Mouse (Mus musculus): Measurements from ENCODE around the gene Tm9sf4. TPM values are rescaled to one million over a fixed set of nuclear protein-coding genes. Genes with fewer than 3 reads are reported as not detected.

Tm9sf4 gene
- polyA plus RNA-seq, 1 experiment from 2014 or later, result 83.9 TPM

DNA sequence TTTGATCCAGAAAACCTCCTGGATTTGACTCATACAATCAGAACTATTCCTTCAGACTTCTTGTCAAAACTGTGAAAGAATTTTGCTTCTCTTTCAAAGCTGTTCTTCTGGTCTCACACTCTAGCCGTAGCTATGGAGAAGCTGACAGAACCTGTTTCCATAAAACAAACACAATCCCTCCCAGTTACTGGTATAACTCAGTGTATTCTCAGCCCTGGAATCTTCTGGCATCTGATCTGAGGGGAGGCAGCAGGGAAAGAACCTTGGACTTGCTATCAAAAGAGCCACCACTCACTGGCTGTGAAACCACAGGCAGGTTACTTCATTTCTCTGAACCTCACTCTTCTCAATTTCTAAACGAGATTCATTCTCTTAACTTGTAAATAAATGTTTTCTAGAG, 77.3 kb downstream of the Tm9sf4 start:
- Histone ChIP-seq H3K9ac (no peak overlapping the region), H3K4me3 (replicated peaks) (0 out of 2 replicates have a peak overlapping the region, but pooled peaks have one; percentile 2), H3K9me3 (replicated peaks) (no peaks in the 10 kb centered on the region), H3K27ac (replicated peaks) (peak overlapping the region; percentile 95), H3K4me2 (replicated peaks) (peak overlapping the region; percentile 77), H3K4me1 (peaks cover 38% of the 10 kb centered on the region), H3K27me3 (no peaks in the 10 kb centered on the region), H3K36me3 (peaks cover 29% of the 10 kb centered on the region)
- WGBS, result 61% methylated on average over 2 of the region's 2 CpGs
- ATAC-seq (ENCODE audit: insufficient number of reproducible peaks, low FRiP score, low TSS enrichment, low read depth), result no peak

DNA sequence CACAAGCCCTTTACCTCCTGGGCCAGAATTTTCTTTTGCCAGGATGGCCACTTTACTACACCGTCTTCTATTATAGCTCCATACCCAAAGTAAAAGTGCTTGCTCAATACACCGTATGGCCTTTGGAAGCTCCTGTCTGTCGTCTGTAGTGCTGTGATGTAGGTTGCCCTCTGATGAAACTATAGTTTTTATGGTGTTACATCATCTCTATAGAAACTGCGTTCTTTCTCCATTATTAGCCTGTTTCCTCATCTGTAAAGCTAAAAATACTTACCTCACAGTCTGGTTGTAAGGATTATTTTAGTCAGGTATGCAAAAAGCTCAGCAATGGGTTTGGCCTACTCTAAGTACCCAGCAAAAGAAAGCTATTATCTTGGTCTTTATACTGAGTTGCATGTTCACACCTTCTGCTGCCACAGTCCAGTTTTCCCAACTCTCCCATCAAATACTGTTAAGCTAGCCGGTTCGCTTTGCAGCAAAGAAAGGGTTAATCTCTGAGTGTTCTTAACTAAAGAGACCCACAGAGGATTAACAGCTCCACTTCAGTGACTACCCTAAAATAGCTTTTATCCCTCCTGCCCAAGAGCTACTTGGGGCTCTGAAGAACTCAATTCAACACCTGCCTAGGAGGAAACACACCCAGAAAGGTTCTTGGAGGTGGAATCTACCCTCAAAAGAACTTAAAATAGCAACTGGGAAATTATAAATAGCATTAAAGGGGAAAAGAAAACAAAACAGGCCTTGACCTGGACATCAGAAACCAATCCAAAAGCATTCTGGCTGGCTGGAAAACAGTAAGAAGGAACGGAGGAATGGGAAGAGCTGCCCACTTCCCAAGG, 78.1 kb downstream of the Tm9sf4 start:
- H3K36me3 ChIP-seq, result peaks cover 22% of the 10 kb centered on the region
- no peak for ATAC-seq (ENCODE audit: insufficient number of reproducible peaks, low FRiP score, low TSS enrichment, low read depth)
- peak overlapping the region; percentile 91 for H3K4me3 ChIP-seq (replicated peaks)
- peak overlapping the region; percentile 95 for H3K27ac ChIP-seq (replicated peaks)
- H3K27me3 ChIP-seq, result no peaks in the 10 kb centered on the region
- peak overlapping the region; percentile 99; the same call in 1 of the 2 replicates for H3K9ac ChIP-seq
- WGBS, result 58% methylated on average over 7 of the region's 7 CpGs
- H3K4me2 ChIP-seq (replicated peaks), result peak overlapping the region; percentile 77
- no peaks in the 10 kb centered on the region for H3K9me3 ChIP-seq (replicated peaks)
- H3K4me1 ChIP-seq, result peaks cover 38% of the 10 kb centered on the region

DNA sequence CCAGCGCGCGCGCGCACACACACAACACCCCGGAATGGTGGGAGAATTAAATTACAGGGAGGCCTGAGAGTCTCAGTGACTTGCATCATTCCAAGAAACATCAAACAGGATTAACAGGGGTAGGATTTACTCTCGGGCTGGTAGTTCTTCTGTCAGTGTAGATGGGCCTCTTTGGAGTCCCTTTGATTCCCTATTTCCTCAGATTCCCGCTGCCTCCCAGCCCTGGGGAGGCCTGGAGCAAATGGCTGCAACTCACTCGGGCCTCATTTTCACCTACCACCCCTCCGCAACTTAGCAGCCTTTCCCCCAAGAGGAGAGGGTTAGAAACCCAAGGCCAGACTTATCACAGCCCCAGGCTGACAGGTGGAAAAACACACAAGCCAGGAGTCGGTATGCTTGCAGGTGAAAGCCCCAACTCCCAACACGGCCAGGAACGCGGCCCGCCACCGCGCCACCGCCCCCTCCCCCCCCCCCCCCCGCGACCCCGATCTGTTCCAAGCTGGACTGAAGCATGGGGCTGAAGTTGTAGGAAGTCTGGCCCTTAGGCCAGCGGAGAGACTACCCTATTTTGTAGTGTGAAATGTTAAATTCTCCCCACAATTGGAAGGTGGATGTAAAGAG, 78.9 kb downstream of the Tm9sf4 start:
- peak overlapping the region; percentile 95 for H3K27ac ChIP-seq (replicated peaks)
- H3K27me3 ChIP-seq, result no peaks in the 10 kb centered on the region
- peaks cover 38% of the 10 kb centered on the region for H3K4me1 ChIP-seq
- H3K9me3 ChIP-seq (replicated peaks), result no peaks in the 10 kb centered on the region
- peaks cover 17% of the 10 kb centered on the region for H3K36me3 ChIP-seq
- peak overlapping the region; percentile 99 for H3K9ac ChIP-seq
- peak overlapping the region; percentile 77 for H3K4me2 ChIP-seq (replicated peaks)
- no peak for ATAC-seq (ENCODE audit: insufficient number of reproducible peaks, low FRiP score, low TSS enrichment, low read depth)
- peak overlapping the region; percentile 91 for H3K4me3 ChIP-seq (replicated peaks)
- 4% methylated on average over 20 of the region's 22 CpGs for WGBS

DNA sequence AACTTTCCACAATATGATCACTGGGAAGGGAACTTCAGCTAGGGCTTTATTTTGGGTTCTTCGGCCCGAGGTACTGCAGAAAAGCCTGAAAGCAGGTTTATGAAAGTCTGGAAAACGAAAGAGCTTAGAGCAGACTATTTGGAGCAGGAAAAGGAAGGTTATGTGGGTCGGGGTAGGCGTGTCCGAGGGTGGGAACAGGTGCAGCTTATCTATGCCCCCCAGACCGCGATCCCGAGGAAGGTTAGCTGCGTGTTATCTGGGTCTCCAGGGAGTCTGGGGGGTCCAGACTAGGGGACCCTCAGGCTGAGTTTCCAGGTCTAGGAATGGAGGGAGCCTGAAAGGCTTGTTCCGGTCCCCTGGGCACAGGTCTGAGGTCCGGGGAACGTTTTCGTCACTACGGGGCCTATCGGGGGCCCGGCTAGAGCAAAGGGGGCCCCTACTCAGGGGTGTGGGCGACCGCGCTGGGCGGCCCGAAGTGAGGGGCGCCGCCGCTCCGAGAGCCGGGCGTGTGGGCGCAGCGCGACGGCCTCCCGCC, 79.7 kb downstream of the Tm9sf4 start:
- Histone ChIP-seq H3K9me3 (replicated peaks) (no peaks in the 10 kb centered on the region), H3K4me1 (peaks cover 38% of the 10 kb centered on the region), H3K4me3 (replicated peaks) (peak overlapping the region; percentile 91), H3K36me3 (peaks cover 17% of the 10 kb centered on the region), H3K27me3 (no peaks in the 10 kb centered on the region), H3K27ac (replicated peaks) (peak overlapping the region; percentile 95), H3K4me2 (replicated peaks) (peak overlapping the region; percentile 77), H3K9ac (peak overlapping the region; percentile 99)
- under 1% methylated on average over 27 of the region's 33 CpGs for WGBS
- peak; percentile 16; the same call in 1 of the 2 replicates for ATAC-seq (ENCODE audit: insufficient number of reproducible peaks, low FRiP score, low TSS enrichment, low read depth)

DNA sequence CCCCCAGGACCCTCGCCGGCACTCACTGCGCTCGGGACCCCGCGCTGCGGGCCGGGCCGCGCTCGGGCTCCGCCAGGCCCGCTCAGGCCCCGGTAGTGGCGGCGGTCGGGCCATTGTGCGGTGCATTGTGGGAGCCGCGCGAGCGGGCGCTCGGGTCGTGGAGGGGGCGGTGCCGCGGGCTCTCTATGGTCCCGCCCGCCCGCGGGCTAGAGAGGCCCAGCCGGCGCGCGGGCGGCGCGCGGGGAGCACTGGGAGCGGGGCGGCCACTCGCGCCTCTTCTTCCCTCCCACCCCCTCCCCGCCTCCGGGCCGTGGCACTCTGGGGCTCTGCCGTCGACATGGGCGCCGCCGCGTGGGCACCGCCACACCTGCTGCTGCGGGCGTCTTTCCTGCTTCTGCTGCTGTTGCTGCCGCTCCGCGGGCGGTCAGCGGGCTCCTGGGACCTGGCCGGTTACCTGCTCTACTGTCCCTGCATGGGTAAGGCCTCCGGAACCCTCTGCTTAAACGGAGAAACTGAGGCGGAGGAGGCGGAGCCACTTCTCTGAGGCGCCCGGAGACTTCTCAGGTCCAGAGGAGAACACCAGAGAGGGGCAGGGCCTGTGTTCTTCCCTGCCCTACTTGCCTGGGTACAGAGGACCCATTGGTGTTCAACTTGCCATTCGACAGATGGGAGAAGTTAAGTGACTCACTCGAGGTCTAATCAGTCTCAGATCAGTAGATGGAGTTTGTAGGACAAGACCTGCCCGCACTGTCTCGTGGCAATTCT, 80.3 kb downstream of the Tm9sf4 start, which contains the start of the genes Plagl2 and Pofut1:
TSS of gene Plagl2 (minus strand) at position 177 of the 765 bp plus-strand sequence.
TSS of gene Pofut1 (plus strand) at position 284 of the 765 bp plus-strand sequence.
- ATAC-seq (ENCODE audit: insufficient number of reproducible peaks, low FRiP score, low TSS enrichment, low read depth), result peak; percentile 95
- peak within 1 kb of the TSS; percentile 77 for H3K4me2 ChIP-seq (replicated peaks)
- peaks cover 14% of the 10 kb centered on the region; the same call in 1 of the 2 replicates for H3K36me3 ChIP-seq
- H3K27ac ChIP-seq (replicated peaks), result peak within 1 kb of the TSS; percentile 95
- 0% methylated on average over 48 of the region's 72 CpGs for WGBS
- no peaks in the 10 kb centered on the region for H3K9me3 ChIP-seq (replicated peaks)
- H3K27me3 ChIP-seq, result no peaks in the 10 kb centered on the region
- peak within 1 kb of the TSS; percentile 99 for H3K9ac ChIP-seq
- H3K4me1 ChIP-seq, result peaks cover 38% of the 10 kb centered on the region
- H3K4me3 ChIP-seq (replicated peaks), result peak within 1 kb of the TSS; percentile 91

DNA sequence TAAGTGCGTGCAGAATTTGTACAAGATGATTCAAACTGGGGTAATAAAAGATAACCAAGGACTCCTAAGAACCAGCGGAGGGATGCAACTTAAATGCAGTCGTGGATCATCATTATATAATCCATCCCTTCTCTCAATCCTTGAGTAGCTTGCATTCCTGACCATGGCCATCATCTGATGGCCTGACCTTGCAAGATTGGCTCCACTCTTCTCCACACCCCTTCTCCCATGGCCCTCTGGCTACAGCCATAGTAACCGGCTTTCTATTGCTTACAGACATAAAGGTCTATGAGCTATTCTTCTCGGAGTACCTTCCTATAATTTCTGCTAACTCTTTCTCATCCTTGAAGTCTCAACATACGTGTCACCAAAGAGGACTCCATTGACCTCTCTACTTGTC, 81.1 kb downstream of the Tm9sf4 start:
- no peaks in the 10 kb centered on the region for H3K27me3 ChIP-seq
- H3K27ac ChIP-seq (replicated peaks), result peak overlapping the region; percentile 95
- H3K4me2 ChIP-seq (replicated peaks), result peak overlapping the region; percentile 77
- 0 out of 2 replicates have a peak overlapping the region, but pooled peaks have one; percentile 99 for H3K9ac ChIP-seq
- H3K4me1 ChIP-seq, result peaks cover 36% of the 10 kb centered on the region
- no peaks in the 10 kb centered on the region for H3K9me3 ChIP-seq (replicated peaks)
- H3K4me3 ChIP-seq (replicated peaks), result peak overlapping the region; percentile 91
- WGBS, result 49% methylated on average over 6 of the region's 6 CpGs
- no peak for ATAC-seq (ENCODE audit: insufficient number of reproducible peaks, low FRiP score, low TSS enrichment, low read depth)
- H3K36me3 ChIP-seq, result peaks cover 17% of the 10 kb centered on the region; the same call in 1 of the 2 replicates

DNA sequence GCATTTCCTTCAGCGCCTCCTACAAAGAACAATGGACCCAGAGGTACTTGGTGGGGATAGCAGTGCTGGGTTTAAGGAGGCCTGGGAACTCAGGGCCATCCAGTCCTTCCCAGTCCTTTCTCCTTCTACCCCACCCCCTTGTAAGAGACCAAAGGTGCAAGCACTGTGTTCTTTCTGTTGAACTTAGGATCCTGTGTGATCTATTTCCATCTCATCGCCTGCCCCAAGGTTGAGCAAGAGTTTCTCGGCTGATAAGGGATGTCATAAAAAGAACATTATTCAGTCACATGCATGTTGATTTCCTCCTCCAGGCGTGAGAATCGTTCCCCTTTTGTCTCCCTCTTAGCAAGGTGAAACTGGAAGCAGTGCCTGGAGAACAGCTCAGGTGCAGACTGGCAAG, 88.6 kb downstream of the Tm9sf4 start:
- H3K4me1 ChIP-seq, result no peaks in the 10 kb centered on the region
- H3K4me2 ChIP-seq (replicated peaks), result no peak overlapping the region
- 89% methylated on average over 5 of the region's 5 CpGs for WGBS
- H3K9ac ChIP-seq, result no peak overlapping the region
- H3K36me3 ChIP-seq, result peaks cover 50% of the 10 kb centered on the region
- no peaks in the 10 kb centered on the region for H3K27me3 ChIP-seq
- H3K4me3 ChIP-seq (replicated peaks), result no peak overlapping the region
- ATAC-seq (ENCODE audit: insufficient number of reproducible peaks, low FRiP score, low TSS enrichment, low read depth), result no peak
- H3K9me3 ChIP-seq (replicated peaks), result no peaks in the 10 kb centered on the region
- no peak overlapping the region for H3K27ac ChIP-seq (replicated peaks)

DNA sequence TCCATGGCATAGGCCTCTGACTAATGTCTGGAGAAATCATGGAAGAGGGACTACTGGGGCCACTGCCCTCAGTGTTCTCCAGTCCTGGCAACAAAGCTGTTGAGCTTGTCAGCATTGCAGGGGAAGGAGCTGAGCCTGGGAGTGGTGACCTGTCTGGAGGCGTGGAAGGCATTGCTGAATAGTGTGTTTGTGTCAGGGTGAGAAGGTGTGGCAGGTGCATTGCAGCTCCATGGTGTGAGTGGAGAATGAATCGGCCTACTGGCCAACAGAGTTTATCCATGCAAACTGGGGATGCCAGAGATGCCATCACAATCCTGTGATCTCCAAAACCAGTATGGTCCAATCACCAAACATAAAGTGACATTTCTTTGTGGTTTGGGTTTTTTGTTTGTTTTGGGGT, 95.5 kb downstream of the Tm9sf4 start:
- ATAC-seq (ENCODE audit: insufficient number of reproducible peaks, low FRiP score, low TSS enrichment, low read depth), result no peak
- no peaks in the 10 kb centered on the region for H3K27me3 ChIP-seq
- peaks cover 27% of the 10 kb centered on the region; the same call in 1 of the 2 replicates for H3K36me3 ChIP-seq
- H3K4me3 ChIP-seq (replicated peaks), result no peak overlapping the region
- H3K9ac ChIP-seq, result no peak overlapping the region
- H3K27ac ChIP-seq (replicated peaks), result no peak overlapping the region
- WGBS, result 86% methylated on average over 2 of the region's 2 CpGs
- no peaks in the 10 kb centered on the region for H3K9me3 ChIP-seq (replicated peaks)
- H3K4me1 ChIP-seq, result no peaks in the 10 kb centered on the region
- H3K4me2 ChIP-seq (replicated peaks), result no peak overlapping the region

DNA sequence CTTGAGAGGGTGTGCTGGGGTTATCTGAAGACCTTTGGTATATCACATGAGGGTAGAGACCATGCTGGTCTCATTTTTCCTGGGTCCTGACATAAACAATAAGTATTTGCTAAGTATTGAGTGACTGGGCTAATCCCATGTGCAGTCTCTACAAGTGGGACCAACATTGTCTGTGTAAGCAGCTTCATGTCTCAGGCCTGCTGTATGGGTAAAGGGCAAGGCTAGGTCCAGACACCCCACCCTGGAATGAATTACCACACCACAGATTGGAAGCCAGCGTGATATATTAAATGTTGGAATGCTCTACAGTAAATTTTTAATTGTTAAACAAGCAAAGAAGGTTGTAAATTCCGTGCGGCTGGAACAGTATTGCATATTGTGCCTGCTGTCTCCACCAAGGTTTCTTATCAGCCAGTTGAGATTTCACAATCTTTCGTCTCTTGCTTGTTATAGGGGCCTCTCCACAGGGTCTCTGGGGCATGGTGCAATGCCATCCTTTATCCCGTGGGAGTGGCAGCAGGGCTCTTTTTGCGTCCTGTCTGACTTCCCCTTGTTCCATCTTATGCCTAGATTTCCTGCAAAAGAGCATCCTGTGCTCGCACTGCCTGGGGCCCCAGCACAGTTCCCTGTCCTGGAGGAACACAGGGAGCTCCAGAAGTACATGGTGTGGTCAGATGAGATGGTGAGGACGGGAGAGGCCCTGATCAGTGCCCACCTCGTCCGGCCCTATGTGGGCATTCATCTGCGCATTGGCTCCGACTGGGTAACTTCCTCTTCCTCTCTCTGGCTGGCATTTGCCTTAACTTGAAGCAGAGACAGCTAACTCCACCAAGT, 98.1 kb downstream of the Tm9sf4 start:
- no peaks in the 10 kb centered on the region for H3K9me3 ChIP-seq (replicated peaks)
- H3K27me3 ChIP-seq, result no peaks in the 10 kb centered on the region
- no peak overlapping the region for H3K4me2 ChIP-seq (replicated peaks)
- H3K4me1 ChIP-seq, result no peaks in the 10 kb centered on the region
- H3K27ac ChIP-seq (replicated peaks), result no peak overlapping the region
- ATAC-seq (ENCODE audit: insufficient number of reproducible peaks, low FRiP score, low TSS enrichment, low read depth), result no peak
- peaks cover 35% of the 10 kb centered on the region for H3K36me3 ChIP-seq
- H3K9ac ChIP-seq, result no peak overlapping the region
- no peak overlapping the region for H3K4me3 ChIP-seq (replicated peaks)
- WGBS, result 80% methylated on average over 12 of the region's 12 CpGs
